Mouse (Mus musculus): ENCODE results near the gene Fbp1. TPM values are rescaled to one million over a fixed set of nuclear protein-coding genes. Genes with fewer than 3 reads are reported as not detected.
"Not testable (repeated sequence)": the region's sequence is repeated elsewhere in the genome, so short reads cannot be mapped to it uniquely, and the experiment has no call there.

Gene Fbp1
- total RNA-seq, 2 experiments from 2014 or later = 4.0 to 5.9 TPM

GRCm38 (mm10) chr13:62893044-62893842, 5.2 kb upstream of the Fbp1 start:
- ATAC-seq (replicated peaks; ENCODE audit: low FRiP score, poor library complexity, severe bottlenecking) = no peak

DNA sequence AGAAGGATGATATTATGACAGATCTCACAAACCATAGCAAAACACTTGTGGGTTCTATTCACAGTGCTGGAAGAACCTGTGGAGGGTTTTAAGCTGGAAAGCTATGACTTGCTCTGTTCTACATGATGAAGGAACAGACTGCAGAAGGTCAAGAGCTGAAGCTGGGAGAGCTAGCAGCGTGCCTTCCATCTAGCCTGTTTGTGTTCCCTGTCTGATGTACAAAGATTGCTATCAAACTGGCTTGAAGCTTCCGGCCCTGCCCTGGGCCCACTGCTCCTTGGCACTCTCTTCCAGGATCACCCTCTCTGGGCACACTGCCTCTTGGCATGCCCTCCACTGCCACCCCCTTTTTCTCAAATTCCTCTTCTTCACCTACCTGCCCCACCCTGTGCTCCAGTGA, 1.2 kb upstream of the Fbp1 start:
- no peak for ATAC-seq (replicated peaks; ENCODE audit: low FRiP score, poor library complexity, severe bottlenecking)

DNA sequence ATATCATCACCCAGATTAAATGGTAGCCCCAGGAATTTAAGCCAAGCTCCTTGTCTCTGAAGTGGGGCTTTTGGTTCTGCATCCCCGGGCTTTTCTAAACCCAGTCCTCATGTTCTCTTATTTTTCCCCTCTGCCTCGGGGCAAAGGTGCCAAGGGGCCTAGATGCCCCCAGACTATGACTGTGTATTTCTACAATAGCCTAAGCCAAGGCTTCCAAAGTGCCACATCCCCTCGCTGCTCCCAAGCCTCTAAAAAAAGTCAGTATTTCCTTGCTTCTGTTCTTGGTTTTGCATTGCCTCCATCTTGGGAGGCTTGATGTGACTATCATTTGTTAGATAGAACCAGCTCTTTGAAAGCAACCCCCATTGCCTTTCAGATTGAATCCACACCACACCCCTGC, 3.5 kb downstream of the Fbp1 start:
- no peak for ATAC-seq (replicated peaks; ENCODE audit: low FRiP score, poor library complexity, severe bottlenecking)

DNA sequence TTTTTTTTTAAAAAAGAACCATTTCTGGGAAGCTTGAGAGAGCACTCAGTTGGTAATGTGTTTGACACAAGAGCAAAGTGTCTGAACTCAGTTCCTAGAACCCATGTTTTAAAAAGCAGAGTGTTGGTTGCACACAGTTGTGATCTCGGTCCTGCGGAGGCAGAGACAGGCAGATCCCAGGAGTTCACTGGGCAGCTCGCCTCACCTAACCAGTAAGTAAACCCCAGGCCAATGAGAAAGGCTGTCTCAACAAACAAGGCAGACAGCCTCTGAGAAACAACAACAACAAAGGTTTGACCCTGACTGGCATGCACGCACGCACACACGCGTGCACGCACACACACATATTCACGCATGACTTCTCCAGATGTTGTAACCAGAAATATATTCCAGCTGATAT, 4.2 kb downstream of the Fbp1 start:
- ATAC-seq (replicated peaks; ENCODE audit: low FRiP score, poor library complexity, severe bottlenecking) = no peak

DNA sequence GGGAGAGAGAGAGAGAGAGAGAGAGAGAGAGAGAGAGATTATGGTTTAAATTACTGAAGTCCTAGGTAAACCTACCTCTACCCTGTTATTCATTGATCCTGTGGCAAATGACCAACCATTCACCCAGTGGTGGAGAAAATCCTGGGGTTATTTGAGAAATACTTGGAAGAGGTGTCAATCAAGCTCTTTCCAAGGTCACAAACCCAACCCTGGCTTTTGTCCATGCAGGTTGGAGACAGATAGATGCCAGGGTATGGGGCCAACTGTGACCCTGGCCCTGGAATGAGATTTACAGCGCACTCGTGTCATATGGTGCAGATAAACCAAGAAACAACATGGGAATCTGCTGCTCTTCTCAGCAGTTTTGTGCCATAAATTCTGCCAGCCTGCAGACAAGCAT, 4.6 kb downstream of the Fbp1 start:
- ATAC-seq (replicated peaks; ENCODE audit: low FRiP score, poor library complexity, severe bottlenecking) = no peak

DNA sequence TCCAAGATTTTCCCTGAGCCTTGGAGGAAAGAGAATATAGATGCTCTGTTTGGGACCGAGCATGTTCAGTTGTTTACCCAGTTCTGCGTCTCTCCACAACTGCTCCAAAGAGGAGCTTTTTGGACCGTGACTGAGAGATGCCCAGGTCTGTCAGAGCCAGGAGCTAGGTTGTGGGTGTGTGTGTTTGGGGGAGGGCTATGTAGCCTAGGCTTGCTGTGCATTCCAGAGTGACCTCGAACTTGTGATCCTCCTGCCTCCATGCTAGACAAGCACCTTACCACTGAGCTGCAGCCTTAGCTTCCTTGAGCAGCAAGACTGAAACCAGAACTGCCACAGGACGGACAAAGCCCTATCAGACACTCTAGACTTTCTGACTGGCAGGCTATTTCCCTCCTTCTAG, 5.2 kb downstream of the Fbp1 start:
- no peak for ATAC-seq (replicated peaks; ENCODE audit: low FRiP score, poor library complexity, severe bottlenecking)

- ATAC-seq (replicated peaks; ENCODE audit: low FRiP score, poor library complexity, severe bottlenecking) = no peak
Measured at GRCm38 (mm10) chr13:62881336-62881735, 6.7 kb downstream of the Fbp1 start.

- ATAC-seq (replicated peaks; ENCODE audit: low FRiP score, poor library complexity, severe bottlenecking) = no peak
Measured at GRCm38 (mm10) chr13:62879831-62880615, 8.1 kb downstream of the Fbp1 start.

- no peak for ATAC-seq (replicated peaks; ENCODE audit: low FRiP score, poor library complexity, severe bottlenecking)
Measured at GRCm38 (mm10) chr13:62879411-62879810, 8.7 kb downstream of the Fbp1 start.

DNA sequence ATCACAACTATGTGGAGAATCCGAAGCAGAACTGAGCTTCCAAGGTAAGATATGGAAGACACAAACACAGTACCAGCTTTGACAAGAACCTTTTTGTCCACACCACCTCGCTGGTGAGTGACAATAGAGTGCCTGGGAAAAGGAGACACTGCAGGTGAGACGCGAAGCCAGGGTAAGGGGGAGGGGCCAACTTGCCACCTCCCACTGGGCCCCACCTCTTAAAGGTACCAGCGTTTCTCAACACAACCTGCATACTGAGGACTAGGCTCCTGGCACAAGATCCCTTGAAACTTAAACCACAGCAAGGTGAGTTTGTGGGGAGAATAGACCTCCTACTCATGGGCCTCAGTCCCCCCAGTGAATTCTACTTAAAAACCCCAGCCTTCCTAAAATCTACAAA, 10.8 kb downstream of the Fbp1 start:
- ATAC-seq (replicated peaks; ENCODE audit: low FRiP score, poor library complexity, severe bottlenecking) = no peak

- ATAC-seq (replicated peaks; ENCODE audit: low FRiP score, poor library complexity, severe bottlenecking) = no peak
Measured at GRCm38 (mm10) chr13:62876111-62876510, 12.0 kb downstream of the Fbp1 start.

DNA sequence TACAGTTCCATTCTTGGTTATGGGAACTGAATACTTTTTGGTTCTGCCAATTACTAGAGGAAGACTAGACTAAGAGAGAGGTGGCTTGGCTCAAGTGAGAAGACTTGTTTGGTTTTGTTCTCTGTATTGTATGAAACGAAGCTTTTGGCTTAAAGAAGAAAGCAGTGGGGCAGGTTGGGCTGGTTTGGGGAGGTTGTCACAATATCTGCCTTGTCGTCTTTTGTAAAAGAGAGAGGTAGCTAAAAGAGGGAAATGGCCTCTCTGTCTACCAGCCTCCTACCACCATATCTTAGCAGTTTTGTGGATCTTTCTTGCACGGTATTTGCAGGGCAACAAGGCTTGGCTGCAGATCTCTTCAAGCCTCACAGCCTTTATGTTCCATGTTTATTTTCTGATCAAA, 15.8 kb downstream of the Fbp1 start:
- ATAC-seq (replicated peaks; ENCODE audit: low FRiP score, poor library complexity, severe bottlenecking) = no peak

- no peak for ATAC-seq (replicated peaks; ENCODE audit: low FRiP score, poor library complexity, severe bottlenecking)
Measured at GRCm38 (mm10) chr13:62870605-62871004, 17.5 kb downstream of the Fbp1 start.

- no peak for ATAC-seq (replicated peaks; ENCODE audit: low FRiP score, poor library complexity, severe bottlenecking)
Measured at GRCm38 (mm10) chr13:62866817-62867216, 21.3 kb downstream of the Fbp1 start.

GRCm38 (mm10) chr13:62865651-62866315, 22.3 kb downstream of the Fbp1 start:
- no peak for ATAC-seq (replicated peaks; ENCODE audit: low FRiP score, poor library complexity, severe bottlenecking)

DNA sequence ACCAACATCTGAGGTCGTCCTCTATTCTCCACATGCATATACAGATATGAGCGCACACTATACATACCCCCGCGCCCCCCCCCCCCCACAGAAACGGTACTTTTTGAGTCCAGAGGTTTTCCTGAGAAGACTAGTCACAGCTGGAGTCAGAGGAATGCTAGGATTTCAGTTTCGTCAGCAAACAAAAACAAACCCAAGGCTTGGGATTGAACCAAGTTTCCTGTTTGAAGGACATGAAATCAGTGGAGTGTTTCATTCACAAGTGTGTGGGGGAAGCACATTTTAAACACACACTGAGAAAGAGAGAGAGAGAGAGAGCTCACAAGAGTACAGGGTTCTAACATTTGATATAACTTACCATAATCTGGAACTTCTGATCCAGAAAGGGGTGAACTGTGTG, 24.3 kb downstream of the Fbp1 start:
- no peak for ATAC-seq (replicated peaks; ENCODE audit: low FRiP score, poor library complexity, severe bottlenecking)

GRCm38 (mm10) chr13:62862875-62863274, 25.2 kb downstream of the Fbp1 start:
- ATAC-seq (replicated peaks; ENCODE audit: low FRiP score, poor library complexity, severe bottlenecking) = no peak

DNA sequence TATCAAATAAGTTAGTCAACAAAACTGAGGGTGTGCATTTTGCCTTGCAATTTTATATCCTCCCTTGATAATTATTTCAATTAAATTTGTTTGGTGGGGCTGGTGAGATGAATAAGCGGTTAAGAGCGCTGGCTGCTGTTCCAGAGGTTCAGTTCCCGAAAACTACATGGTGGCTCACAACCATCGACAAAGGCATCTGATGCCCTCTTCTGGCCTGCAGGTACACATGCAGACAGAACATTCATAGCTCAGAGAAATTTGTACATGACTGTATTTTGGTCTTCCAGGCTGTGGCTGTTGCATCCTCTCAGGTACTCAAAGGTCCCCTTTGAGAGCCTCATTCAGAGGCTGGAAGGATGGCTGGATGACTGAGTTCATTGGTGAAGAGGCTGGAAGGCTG, 28.0 kb downstream of the Fbp1 start:
- no peak for ATAC-seq (replicated peaks; ENCODE audit: low FRiP score, poor library complexity, severe bottlenecking)

- not testable (repeated sequence) for ATAC-seq (replicated peaks; ENCODE audit: low FRiP score, poor library complexity, severe bottlenecking)
Measured at GRCm38 (mm10) chr13:62859251-62859650, 28.8 kb downstream of the Fbp1 start.

DNA sequence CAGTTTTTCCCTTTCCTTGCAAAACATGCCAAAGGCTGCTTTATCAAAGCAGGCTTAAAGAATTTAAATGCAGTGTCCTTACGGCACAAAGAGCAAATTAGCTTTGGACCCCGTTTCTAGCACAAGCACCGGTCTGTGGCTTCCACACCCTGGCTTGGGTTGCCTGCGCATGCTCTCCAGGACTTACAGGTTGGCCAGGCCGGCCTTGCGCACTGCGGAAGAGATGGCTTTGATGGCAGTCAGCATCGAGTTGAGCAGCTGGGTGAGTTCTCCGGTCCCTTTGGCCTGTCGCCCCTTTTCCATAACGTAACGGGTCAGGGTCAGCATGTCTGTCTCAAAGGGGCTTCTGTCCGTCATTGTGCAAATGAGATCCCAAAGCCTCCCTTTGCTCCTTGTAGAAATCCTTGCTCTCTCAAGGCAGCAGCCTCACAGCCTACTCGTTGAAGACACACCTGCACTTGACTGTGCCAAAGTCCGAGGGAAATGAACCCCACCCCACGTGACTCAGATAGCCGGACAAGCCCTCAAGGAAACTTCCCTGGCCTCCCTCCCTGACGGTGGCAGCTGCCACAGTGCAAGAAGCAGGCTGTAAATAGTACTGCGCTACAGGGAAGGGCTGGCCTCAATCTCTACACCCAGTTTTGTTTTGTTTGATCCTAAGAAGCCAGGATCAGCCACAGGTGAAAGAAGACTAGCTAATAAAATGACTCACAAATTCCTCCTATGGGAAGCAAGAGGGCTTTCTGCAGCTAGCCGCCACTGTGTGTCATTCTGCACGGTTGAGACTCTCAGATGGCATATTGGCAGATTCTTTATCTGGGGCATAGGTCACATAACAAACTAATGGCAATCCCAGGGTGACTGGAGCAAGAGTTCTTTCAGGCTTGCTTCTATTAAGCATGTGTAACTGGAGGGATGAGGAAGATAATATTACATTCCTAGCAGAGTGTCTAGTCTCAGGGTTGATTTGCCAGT, 29.9 kb downstream of the Fbp1 start, which contains the start of gene Fbp2:
Gene Fbp2, minus strand, starts transcription at position 482 of the 975 bp plus-strand sequence.
- no peak for ATAC-seq (replicated peaks; ENCODE audit: low FRiP score, poor library complexity, severe bottlenecking)

Measured in erythroid progenitor cell, adult 5-6 weeks (primary cell).